Mouse (Mus musculus) stomach, postnatal 0 days (tissue): ENCODE measurements at regions not wholly inside any gene's neighbourhood (a gene's known extent, or its start where the extent isn't known, plus 50 kb on each side); places are given as distances from the start of the nearest gene placed in this dataset.

Source experiments
- CTCF ChIP-seq: IDR thresholded peaks from 2 replicates; pipeline ENCODE4 v1.5.1; 2016; ENCODE audit warnings: antibody characterized with exemption, low read depth, mild to moderate bottlenecking, moderate library complexity
- EP300 ChIP-seq: optimal IDR thresholded peaks from 2 replicates; pipeline ENCODE3; 2016; ENCODE audit warnings: antibody characterized with exemption

DNA sequence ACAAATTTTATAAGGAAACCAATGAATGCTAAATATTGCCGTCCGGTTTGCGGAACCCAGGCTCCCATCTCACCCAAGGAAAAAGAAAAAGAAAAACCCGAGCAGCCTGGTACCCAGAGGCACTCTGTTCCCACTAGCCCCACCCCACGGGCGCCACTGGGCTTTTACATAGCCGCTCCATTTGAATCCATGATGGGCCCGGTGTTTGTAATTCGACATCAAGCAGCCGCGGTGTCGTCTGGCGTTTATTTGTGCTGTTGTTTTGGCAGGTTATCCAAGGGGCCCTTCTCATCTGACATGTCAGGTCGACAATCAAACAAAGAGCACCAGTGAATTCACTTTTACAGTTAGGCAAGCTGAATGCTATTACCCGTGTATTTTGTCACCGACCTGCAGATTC lies 68.8 kb upstream of the Mgmt start:
- TF ChIP-seq EP300 = no peak
- no peak for TF ChIP-seq CTCF
